ENCODE assay signal across 9 mouse cellular contexts in the genomic region with DNA sequence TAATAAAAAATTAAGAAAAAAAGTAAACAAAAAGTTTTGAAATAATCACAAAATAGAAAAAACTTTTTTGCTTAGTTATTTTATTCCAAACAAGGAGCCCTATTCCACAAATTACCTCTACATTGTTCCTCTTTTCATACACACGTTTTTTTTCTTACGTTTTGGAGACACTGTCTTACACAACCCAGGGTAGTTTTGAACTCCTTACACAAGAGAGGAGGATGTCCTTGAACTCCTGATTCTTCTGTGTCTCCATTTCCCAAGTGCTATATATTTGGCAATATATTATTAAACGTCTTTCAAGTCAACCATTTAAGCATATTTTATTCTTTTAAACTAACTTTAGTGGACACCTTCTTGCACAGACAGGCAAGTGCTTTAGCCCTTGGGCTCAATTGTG. TPM values are rescaled to one million over a fixed set of nuclear protein-coding genes. Genes with fewer than 3 reads are reported as not detected.
DNase-seq lines count a peak whose midpoint lies in the region; ATAC-seq lines count a peak whose summit lies in the region.
"Had no signal": no experiment of that assay in that cellular context is flagged by ENCODE, and none has a peak within 500 bp of the region (broad histone marks: within the 10 kb centered on the region; RNA-seq: fewer than 3 reads in every experiment).

No protein-coding gene starts in this region.

- WGBS in heart, embryonic 16.5 days = 10% methylated on average over 3 of the region's 3 CpGs
- 11% methylated on average over 3 of the region's 3 CpGs for WGBS in embryonic facial prominence, embryonic 15.5 days
- 14% methylated on average over 3 of the region's 3 CpGs for WGBS in intestine, embryonic 16.5 days
- WGBS in midbrain, embryonic 15.5 days = 14% methylated on average over 3 of the region's 3 CpGs

- H3K4me3 ChIP-seq in heart, embryonic 16.5 days (ENCODE audit: low read length) = peak overlapping the region; percentile 90; the same call in 1 of the 2 replicates
- peak overlapping the region; percentile 94; the same call in 1 of the 2 replicates for H3K4me3 ChIP-seq in embryonic facial prominence, embryonic 15.5 days (replicated peaks)
- H3K4me3 ChIP-seq in intestine, embryonic 16.5 days (ENCODE audit: low read length) = peak overlapping the region; percentile 89
- 0 out of 2 replicates have a peak overlapping the region, but pooled peaks have one; percentile 54 for H3K4me3 ChIP-seq in midbrain, embryonic 15.5 days

- H3K27me3 ChIP-seq in heart, embryonic 16.5 days (ENCODE audit: control insufficient read depth, insufficient read depth, low read length) = no peaks in the 10 kb centered on the region
- H3K27me3 ChIP-seq in embryonic facial prominence, embryonic 15.5 days = no peaks in the 10 kb centered on the region
- H3K27me3 ChIP-seq in intestine, embryonic 16.5 days (replicated peaks; ENCODE audit: control insufficient read depth, insufficient read depth, low read length) = no peaks in the 10 kb centered on the region
- H3K27me3 ChIP-seq in midbrain, embryonic 15.5 days (replicated peaks) = no peaks in the 10 kb centered on the region

- peaks cover 29% of the 10 kb centered on the region for H3K36me3 ChIP-seq in heart, embryonic 16.5 days (ENCODE audit: control insufficient read depth, insufficient read depth)
- H3K36me3 ChIP-seq in embryonic facial prominence, embryonic 15.5 days = peaks cover 27% of the 10 kb centered on the region
- peaks cover 4% of the 10 kb centered on the region; the same call in 1 of the 2 replicates for H3K36me3 ChIP-seq in intestine, embryonic 16.5 days (ENCODE audit: control insufficient read depth, insufficient read depth, low read length)
- H3K36me3 ChIP-seq in midbrain, embryonic 15.5 days (replicated peaks) = peaks cover 22% of the 10 kb centered on the region; the same call in 1 of the 2 replicates

- H3K9me3 ChIP-seq in heart, embryonic 16.5 days (replicated peaks; ENCODE audit: control insufficient read depth, low read length) = peaks cover 2% of the 10 kb centered on the region; the same call in 1 of the 2 replicates
- no peaks in the 10 kb centered on the region for H3K9me3 ChIP-seq in embryonic facial prominence, embryonic 15.5 days (replicated peaks)
- H3K9me3 ChIP-seq in intestine, embryonic 16.5 days (ENCODE audit: control insufficient read depth, low read length) = no peaks in the 10 kb centered on the region
- H3K9me3 ChIP-seq in midbrain, embryonic 15.5 days = no peaks in the 10 kb centered on the region

- H3K4me2 ChIP-seq in heart, embryonic 16.5 days (ENCODE audit: low read depth, low read length) = peak overlapping the region; percentile 42; the same call in 1 of the 2 replicates
- 0 out of 2 replicates have a peak overlapping the region, but pooled peaks have one; percentile 22 for H3K4me2 ChIP-seq in embryonic facial prominence, embryonic 15.5 days (replicated peaks)
- H3K4me2 ChIP-seq in intestine, embryonic 16.5 days (ENCODE audit: low read depth, low read length) = no peak overlapping the region; the same call in 1 of the 2 replicates
- H3K4me2 ChIP-seq in midbrain, embryonic 15.5 days = peak overlapping the region; percentile 36

- ATAC-seq in heart, embryonic 16.5 days (replicated peaks; ENCODE audit: extremely low read depth, insufficient read depth, low FRiP score) = no peak
- ATAC-seq in embryonic facial prominence, embryonic 15.5 days (ENCODE audit: insufficient number of reproducible peaks, low FRiP score, low TSS enrichment, low read depth) = no peak
- no peak for ATAC-seq in intestine, embryonic 16.5 days
- 0 out of 2 replicates have a peak, but pooled peaks have one; percentile 38 for ATAC-seq in midbrain, embryonic 15.5 days (replicated peaks)

- peaks cover 8% of the 10 kb centered on the region for H3K4me1 ChIP-seq in heart, embryonic 16.5 days (ENCODE audit: control insufficient read depth, insufficient read depth, low read length)
- peaks cover 4% of the 10 kb centered on the region for H3K4me1 ChIP-seq in embryonic facial prominence, embryonic 15.5 days
- H3K4me1 ChIP-seq in intestine, embryonic 16.5 days (ENCODE audit: control insufficient read depth, insufficient read depth, low read length) = peaks cover 7% of the 10 kb centered on the region; the same call in 1 of the 2 replicates
- H3K4me1 ChIP-seq in midbrain, embryonic 15.5 days = peaks cover 7% of the 10 kb centered on the region

- H3K27ac ChIP-seq in heart, embryonic 16.5 days (ENCODE audit: low read length) = no peak overlapping the region
- H3K27ac ChIP-seq in embryonic facial prominence, embryonic 15.5 days (replicated peaks) = no peak overlapping the region
- no peak overlapping the region for H3K27ac ChIP-seq in intestine, embryonic 16.5 days (ENCODE audit: low read length)
- H3K27ac ChIP-seq in midbrain, embryonic 15.5 days = no peak overlapping the region

- no peak for DNase-seq in heart, postnatal 36 days
- DNase-seq in embryo, embryonic 10 days (ENCODE audit: low spot score) = no peak
- DNase-seq in right cerebral cortex, postnatal 25 days = no peak
- DNase-seq in kidney, postnatal 4 days = no peak

- H3K9ac ChIP-seq in heart, embryonic 16.5 days (ENCODE audit: low read length) = no peak overlapping the region
- H3K9ac ChIP-seq in embryonic facial prominence, embryonic 15.5 days = no peak overlapping the region
- H3K9ac ChIP-seq in intestine, embryonic 16.5 days (ENCODE audit: low read depth, low read length) = no peak overlapping the region
- no peak overlapping the region for H3K9ac ChIP-seq in midbrain, embryonic 15.5 days

- intact Hi-C loops in heart, postnatal 36 days (cut with DNase I) = loop anchor here (5.0 kb wide), 1 partner anchor 121 kb away; the partner anchor contains the start of gene Trex1

RNA-seq across cellular contexts. Expression of gene Uqcrc1, which starts 0.4 kb away (rescaled TPM):
- polyA plus RNA-seq in heart, embryonic 16.5 days (2015; fragmentation: Nextera tagmentation; extraction: Ambion mirVana) = 1,117 and 1,144 TPM in 2 replicates
- 1,000 to 10,000 TPM; 2,339 to 2,528 TPM for total RNA-seq in heart, postnatal 36 days (2021)
- polyA plus RNA-seq in embryonic facial prominence, embryonic 15.5 days (2015; fragmentation: Nextera tagmentation; extraction: Ambion mirVana) = 470 and 480 TPM in 2 replicates
- 730 and 748 TPM in 2 replicates for polyA plus RNA-seq in intestine, embryonic 16.5 days (2015; fragmentation: Nextera tagmentation; extraction: Ambion mirVana)
- 443 and 465 TPM in 2 replicates for polyA plus RNA-seq in midbrain, embryonic 15.5 days (2015; fragmentation: Nextera tagmentation; extraction: Ambion mirVana)

RNA-seq across cellular contexts. Expression of gene Col7a1, which starts 17.4 kb away (rescaled TPM):
- 1.3 and 1.5 TPM in 2 replicates for polyA plus RNA-seq in heart, embryonic 16.5 days (2015; fragmentation: Nextera tagmentation; extraction: Ambion mirVana)
- under 1 TPM; 0.31 to 0.81 TPM for total RNA-seq in heart, postnatal 36 days (2021)
- polyA plus RNA-seq in embryonic facial prominence, embryonic 15.5 days (2015; fragmentation: Nextera tagmentation; extraction: Ambion mirVana) = 38.7 and 48.9 TPM in 2 replicates
- 0.99 and 1.2 TPM in 2 replicates for polyA plus RNA-seq in intestine, embryonic 16.5 days (2015; fragmentation: Nextera tagmentation; extraction: Ambion mirVana)
- polyA plus RNA-seq in midbrain, embryonic 15.5 days (2015; fragmentation: Nextera tagmentation; extraction: Ambion mirVana) = 2.5 and 2.7 TPM in 2 replicates

RNA-seq across cellular contexts. Expression of gene Tmem89, which starts 21.6 kb away (rescaled TPM):
- not detected in 2 replicates for polyA plus RNA-seq in heart, embryonic 16.5 days (2015; fragmentation: Nextera tagmentation; extraction: Ambion mirVana)
- total RNA-seq in heart, postnatal 36 days (2021) = not detected
- polyA plus RNA-seq in embryonic facial prominence, embryonic 15.5 days (2015; fragmentation: Nextera tagmentation; extraction: Ambion mirVana) = 0.38 and 0.83 TPM in 2 replicates
- 0.18 TPM in 1 of 2 replicates, not detected in the other for polyA plus RNA-seq in intestine, embryonic 16.5 days (2015; fragmentation: Nextera tagmentation; extraction: Ambion mirVana)
- polyA plus RNA-seq in midbrain, embryonic 15.5 days (2015; fragmentation: Nextera tagmentation; extraction: Ambion mirVana) = 0.18 and 0.24 TPM in 2 replicates
- total RNA-seq: adrenal gland, postnatal 14 days had no signal

RNA-seq across cellular contexts. Expression of gene Ucn2, which starts 49.8 kb away (rescaled TPM):
- not detected in 2 replicates for polyA plus RNA-seq in heart, embryonic 16.5 days (2015; fragmentation: Nextera tagmentation; extraction: Ambion mirVana)
- not detected for total RNA-seq in heart, postnatal 36 days (2021)
- 0.89 and 1.2 TPM in 2 replicates for polyA plus RNA-seq in embryonic facial prominence, embryonic 15.5 days (2015; fragmentation: Nextera tagmentation; extraction: Ambion mirVana)
- not detected in 2 replicates for polyA plus RNA-seq in intestine, embryonic 16.5 days (2015; fragmentation: Nextera tagmentation; extraction: Ambion mirVana)
- polyA plus RNA-seq in midbrain, embryonic 15.5 days (2015; fragmentation: Nextera tagmentation; extraction: Ambion mirVana) = not detected in 2 replicates

RNA-seq across cellular contexts. Expression of gene Pfkfb4, which starts 55.6 kb away (rescaled TPM):
- 3.1 and 4.8 TPM in 2 replicates for polyA plus RNA-seq in heart, embryonic 16.5 days (2015; fragmentation: Nextera tagmentation; extraction: Ambion mirVana)
- 1 to 10 TPM; 2.3 to 2.4 TPM for total RNA-seq in heart, postnatal 36 days (2021)
- 14.0 and 14.9 TPM in 2 replicates for polyA plus RNA-seq in embryonic facial prominence, embryonic 15.5 days (2015; fragmentation: Nextera tagmentation; extraction: Ambion mirVana)
- polyA plus RNA-seq in intestine, embryonic 16.5 days (2015; fragmentation: Nextera tagmentation; extraction: Ambion mirVana) = 15.1 and 21.7 TPM in 2 replicates
- polyA plus RNA-seq in midbrain, embryonic 15.5 days (2015; fragmentation: Nextera tagmentation; extraction: Ambion mirVana) = 33.7 and 36.7 TPM in 2 replicates

Comparison
In these comparisons a context has a peak if more than half of its experiments do, and no peak if none do; other contexts are left out.
1. RNA of gene Col7a1, which starts 17.4 kb away (polyA plus RNA-seq): 38.7 to 48.9 TPM in embryonic facial prominence, embryonic 15.5 days; 2.5 to 2.7 TPM in midbrain, embryonic 15.5 days, 1.3 to 1.5 TPM in heart, embryonic 16.5 days and 0.99 to 1.2 TPM in intestine, embryonic 16.5 days; every median in the first group is over 10 times any median in the second.
2. Peak in every context shown above with its lines, with median percentiles within 50 percentile points of each other: H3K4me3 ChIP-seq.